Mouse (Mus musculus) adrenal gland, postnatal 25 days (tissue): Measurements from ENCODE around the gene Slmap. TPM values are rescaled to one million over a fixed set of nuclear protein-coding genes. Genes with fewer than 3 reads are reported as not detected.
"Not testable (repeated sequence)": the region's sequence is repeated elsewhere in the genome, so short reads cannot be mapped to it uniquely, and the experiment has no call there.

Source experiments
- DNase-seq: peaks from one replicate; pipeline ENCODE4 v3.0.0; 2021; ENCODE audit warnings: mixed read lengths
- total RNA-seq: library from RNA; stranded (reverse); gene quantifications from 2 replicates; pipeline ENCODE4 v1.2.3, GENCODE M21; 2021

Gene Slmap
- total RNA-seq, 1 experiment from 2014 or later: 92.0 TPM

DNA sequence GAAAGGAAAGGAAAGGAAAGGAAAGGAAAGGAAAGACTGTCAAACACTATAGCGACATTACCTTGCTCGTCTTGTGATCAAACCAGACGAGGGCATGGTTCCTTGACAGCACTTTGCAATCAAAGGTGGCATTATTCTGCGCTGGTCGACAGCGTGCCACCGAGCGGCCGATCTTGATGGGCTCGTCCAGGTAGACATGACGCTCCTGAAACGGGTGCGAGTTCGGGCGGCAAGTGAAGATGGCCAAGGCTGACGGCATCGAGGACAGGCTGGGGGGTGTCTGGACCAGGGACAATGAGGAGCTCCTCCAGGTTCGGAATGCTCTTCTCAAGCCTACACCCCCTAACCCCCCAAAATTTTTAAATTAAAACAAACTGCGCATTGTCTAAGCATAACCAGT is 1.5 kb downstream of the Slmap start:
- DNase-seq: peak; percentile 5

DNA sequence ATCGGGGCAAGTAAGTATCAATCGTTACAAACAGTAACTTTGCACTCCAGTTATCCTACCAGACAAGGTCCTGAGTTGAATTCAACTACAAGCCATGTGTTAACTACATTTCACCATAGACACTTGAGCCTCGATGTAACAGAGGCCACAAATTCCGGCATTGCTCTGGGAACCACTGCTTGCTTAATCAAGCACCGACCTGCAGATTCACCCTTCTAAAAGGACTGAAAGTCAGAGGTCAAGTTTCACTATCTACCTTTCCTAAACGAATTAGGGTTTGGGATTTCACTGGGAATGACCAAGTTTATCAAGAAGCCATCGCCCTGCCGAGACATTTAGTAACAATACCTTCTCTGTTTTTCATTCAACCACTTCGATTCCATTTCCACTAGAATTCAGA is 2.0 kb downstream of the Slmap start:
- no peak for DNase-seq

DNA sequence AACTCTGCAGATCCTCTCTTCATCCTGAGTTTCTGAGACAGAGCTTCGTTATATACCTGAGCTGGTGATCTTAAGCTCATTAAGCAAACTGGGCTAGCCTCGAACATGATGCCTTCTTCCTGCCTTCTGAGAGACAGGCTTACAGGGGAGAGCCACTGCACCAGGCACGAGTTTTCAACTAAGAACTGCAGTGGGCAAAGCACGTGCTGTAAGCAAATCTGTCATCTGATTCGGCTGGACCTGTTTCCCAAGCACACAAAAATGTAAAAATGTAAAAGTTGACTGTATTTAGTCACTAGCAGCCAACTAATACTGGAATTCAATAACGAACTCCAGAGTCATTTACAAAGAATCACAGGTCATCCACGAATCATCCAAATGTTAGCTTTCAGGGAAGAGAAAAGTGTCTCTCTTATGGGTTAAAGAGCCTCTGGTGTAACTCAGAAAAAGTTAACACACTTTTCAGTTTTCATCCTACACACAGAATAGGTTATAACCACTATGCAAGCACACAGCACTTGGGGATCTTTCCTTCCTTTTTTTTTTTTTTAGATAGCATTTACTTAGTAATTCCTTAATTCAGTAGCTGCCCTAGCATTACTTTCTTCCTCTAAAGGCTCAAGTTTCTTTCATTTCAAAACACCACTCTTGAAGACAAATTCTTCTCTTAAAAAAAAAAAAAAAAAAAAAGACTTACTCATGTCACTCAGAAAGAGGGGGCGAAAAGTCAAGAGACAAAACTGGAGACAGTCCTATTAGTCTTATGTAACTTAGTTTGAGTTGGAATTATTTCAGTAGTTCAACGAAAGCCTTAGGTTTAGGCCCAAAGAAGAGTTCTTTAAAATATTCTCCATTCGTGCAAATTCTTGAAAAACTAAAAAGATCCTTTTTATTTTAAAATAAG is 3.1 kb downstream of the Slmap start:
- DNase-seq: no peak

DNA sequence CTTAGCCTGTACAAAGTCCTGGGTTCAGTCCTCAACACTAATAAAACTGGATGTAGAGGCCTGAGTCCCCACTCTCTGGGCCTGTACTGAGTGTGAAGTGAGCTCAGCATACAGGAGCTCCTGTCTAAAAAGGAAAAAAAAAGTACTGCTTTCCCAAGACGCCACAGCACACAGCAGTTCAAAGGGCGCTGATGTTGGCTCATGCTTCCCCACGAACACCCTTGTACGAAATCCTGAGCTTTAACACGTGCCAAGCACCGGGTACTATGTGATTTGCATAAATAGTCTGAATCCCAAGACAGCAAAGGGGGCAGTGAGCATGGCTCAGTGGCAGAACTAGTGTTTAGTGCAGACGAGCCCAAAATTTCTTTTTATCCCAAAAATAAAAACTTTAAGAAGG is 4.4 kb downstream of the Slmap start:
- no peak for DNase-seq

DNA sequence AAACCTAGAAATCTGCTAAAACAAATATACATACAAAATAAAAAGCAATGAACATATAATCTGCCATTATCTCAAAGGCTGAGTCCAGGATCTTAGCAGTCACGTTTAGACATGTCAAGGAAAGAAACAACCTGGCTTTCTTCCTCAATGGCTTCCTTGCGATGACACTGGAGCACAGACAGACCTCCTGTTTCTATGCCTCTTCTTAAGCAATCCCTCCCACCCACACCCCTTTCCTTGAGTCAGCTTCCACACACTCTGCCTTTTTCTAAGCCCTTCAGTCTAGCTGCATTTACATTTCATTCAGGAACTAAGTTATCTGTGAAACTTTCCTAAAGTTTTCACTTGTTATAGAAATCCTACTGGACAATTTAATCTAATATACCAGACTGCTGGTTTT is 6.4 kb downstream of the Slmap start:
- DNase-seq: no peak

DNA sequence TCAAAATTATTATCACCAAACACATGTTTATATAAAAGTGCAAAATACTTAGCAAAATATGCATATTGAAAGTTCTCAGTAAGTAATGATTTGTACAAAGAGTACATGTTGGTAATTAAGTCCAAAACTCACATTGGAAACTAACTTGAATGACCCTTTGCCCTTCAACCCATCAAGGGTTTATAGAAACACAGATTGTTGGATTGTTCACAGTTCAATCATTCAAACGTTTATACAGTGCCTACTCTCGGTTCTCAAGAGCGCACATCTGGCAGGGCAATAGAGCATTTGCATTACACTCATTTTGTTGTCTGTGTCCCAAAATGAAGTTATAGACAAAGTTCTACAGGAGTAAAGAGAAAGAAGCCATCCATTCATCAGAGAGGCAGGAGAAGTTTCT is 8.8 kb downstream of the Slmap start:
- no peak for DNase-seq

DNA sequence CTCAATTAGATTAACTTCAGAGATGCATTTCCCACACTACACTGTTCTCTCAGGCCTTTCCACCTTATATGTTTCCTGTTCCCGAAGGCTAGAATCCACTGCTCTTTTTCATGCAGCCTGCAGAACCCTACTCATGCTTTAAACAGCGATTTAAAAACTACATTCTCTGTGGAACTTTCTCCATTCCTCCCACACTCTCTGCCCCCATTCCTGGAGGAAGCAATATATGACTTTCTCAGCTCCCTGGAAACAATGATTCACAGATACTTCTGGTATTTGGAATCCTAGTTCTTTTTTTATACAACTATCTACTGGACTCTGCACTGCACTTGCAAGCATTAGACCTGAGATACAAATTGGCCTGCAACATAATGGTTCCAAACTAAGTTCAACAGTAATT is 11.6 kb downstream of the Slmap start:
- DNase-seq: no peak

DNA sequence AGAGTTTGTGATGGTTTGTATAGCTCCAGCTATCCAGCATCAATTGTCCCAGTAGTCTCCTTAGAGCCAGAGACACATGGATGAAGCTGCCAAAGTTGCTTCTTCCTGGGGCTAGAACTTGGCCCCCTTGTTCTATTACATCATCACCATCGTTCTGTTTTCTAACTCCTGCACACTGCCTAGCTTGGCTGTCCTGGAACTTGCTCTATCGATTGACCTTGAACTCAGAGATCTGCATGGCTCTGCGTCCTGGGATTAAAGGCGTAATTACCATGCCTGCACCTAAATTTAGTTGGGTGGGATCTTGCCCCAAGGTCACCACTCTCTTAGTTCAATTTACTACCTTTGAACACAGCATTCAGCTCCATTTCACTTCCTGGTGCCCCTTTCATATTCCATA is 14.9 kb downstream of the Slmap start:
- DNase-seq: no peak

DNA sequence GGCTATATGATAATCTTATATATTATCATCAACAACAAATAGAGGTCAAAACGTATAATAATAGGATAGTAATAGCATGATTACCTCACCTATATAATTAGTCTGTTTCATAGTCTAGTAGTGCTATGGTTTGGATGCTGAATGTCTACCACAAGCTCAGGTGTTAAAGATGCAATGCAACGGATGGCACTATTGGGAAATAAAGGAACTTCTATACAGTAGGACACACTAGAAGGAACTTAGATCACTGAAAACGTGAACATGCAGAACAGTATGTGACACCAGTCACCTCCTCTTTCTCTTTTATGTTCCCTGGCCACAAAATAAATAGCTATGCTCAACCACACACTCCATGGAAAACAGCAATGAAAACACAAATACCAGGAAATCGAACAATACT is 16.9 kb downstream of the Slmap start:
- DNase-seq: no peak

DNA sequence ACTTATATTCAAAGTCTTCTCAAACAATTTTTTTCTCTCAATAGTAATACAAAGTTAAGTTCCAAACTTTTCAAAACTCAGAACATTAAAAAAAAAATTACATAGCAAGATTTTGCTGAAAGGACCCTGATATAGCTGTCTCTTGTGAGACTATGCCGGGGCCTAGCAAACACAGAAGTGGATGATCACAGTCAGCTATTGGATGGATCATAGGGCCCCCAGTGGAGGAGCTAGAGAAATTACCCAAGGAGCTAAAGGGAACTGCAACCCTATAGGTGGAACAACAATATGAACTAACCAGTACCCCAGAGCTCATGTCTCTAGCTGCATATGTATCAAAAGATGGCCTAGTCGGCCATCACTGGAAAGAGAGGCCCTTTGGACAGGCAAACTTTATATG is 18.5 kb downstream of the Slmap start:
- DNase-seq: not testable (repeated sequence)

DNA sequence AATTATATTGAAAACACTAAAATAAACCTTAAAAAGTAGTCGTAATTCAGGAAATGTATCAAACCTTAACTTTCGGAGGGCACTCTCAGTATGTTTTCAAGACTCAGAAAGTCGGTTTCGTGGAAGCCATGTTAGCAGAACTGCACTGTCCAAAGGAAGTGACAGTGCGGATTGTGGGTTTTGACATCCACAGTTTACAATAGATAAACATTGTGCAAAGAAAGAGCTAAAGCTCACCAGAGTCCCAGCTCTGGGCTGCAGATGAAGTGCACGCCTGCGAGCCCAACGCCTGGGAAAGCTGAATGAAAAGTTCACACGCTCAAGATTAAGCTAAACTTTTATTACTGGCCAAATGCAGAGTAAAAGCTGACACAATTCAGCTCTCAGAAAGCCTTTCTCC is 18.9 kb downstream of the Slmap start:
- DNase-seq: no peak

DNA sequence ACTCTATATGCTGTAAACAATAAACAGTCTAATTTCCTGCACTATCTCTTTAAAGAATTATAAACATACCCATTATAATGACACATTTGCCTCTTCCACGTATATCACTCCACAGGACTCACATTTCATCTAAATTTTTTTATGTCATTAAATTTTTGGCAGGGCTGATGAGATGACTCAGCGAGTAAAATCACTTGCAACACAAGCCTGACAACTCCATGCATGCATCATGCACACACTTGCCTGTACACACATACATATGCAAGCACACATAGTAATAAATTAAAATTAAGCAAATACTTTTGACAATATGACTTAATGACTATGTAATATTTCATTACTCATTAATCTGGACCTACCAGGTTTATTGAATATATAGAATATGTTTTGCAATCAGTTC is 24.2 kb downstream of the Slmap start:
- DNase-seq: no peak

DNA sequence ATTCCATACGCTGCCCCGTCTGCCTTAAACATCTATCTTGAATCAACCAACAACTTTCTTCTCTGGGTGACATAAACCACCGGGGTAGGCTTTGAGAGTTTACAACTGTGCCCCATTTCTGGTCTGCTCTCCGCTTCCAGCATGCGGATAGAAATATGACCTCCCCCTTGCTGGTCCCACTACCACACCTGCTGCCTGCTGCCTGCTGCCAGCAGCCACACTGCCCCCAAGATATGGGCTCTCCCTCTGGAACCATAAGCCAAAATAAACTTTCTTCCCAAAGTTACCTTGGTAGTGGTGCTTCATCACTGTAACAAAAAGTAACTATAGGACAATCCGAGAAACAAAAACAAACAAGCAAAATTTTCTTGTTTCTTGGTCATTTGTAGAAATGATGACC is 26.6 kb downstream of the Slmap start:
- DNase-seq: no peak

DNA sequence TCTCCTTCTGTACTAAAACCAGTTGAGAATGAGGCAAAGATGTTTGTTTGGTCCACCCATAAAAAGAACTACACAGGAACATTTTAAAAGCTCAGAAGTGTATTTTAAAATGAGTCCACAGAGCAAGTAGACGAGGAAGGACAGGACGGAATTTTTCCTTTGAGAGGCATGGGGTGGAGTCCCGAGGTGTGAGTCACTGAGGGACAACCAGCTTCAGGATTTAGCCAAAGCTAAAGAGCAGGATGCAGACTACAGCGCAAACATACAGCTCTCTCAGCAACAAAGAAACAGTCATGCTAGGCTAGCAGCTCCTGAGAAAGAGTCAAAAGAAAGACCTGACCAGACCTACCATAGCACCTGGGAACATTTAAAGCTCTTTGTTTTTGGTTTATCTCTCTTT is 27.4 kb downstream of the Slmap start:
- peak; percentile 26 for DNase-seq

DNA sequence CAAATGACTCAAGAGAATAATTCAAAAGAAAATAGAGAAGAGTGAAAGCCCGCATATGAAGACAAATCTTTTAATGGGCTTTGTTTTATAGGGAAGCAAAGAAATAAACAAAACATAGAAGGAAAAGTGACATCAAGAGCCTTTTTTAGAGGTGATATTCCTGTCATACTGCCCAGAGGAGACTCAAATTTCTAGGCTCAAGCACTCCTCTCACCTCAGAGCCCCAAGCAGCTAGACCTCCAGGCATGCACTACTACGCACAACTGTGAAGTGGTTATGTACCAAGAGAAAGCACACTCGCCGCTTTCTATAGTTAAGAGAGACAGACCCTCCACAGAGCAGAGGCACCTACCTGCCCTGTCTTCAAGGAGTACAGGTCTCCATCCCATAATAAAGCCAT is 30.2 kb downstream of the Slmap start:
- no peak for DNase-seq

DNA sequence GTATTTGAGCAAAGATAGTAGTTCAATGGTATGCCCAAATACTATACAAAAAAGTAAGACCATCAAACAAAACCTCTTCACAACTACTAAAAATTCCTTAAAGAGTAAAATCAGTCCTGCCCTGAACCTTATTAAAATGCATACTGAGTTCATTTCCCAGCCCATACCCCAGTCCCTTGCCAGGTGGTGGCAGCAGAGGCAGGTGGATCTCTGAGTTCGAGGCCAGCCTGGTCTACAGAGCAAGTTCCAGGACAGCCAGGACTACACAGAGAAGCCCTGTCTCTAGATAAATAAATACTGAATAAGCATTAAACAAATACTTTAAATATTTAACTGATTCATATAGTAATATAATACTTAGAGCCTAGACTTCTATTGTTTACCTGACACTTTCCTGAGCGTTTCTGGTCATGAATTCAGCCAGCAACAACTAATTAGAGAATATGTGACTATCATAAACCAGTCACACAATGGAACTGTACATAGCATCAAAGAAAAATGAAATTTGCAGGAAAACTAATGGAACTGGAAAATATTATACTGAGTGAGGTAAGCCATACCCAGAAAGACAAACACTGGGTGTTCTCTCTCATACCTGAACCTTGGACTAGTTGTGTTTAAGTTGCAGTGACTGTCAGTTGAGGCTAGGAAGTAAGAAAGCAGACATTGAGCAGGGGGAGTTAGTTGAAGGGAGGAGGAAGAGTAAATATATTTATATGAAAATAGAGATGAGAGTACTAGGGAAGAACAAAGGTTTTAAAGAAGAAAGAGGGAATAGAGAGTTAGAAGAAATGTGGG is 34.4 kb downstream of the Slmap start:
- DNase-seq: no peak

DNA sequence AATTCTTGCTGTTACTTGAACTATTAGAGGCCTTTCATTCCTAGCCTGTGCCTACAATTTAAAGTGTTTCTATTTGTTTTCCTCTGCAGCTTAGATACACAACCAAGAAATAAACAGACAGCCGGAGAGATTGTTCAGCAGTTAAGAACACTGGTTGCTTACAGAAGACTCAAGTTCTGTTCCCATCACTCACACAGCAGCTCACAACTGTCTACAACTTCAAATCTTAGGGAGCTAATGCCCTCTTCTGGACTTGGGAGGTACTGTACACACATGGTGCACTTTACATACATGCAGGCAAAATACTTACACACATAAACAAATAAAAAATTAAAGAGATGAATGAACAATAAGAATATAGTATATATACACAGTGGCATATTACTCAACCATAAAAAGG is 39.7 kb downstream of the Slmap start:
- DNase-seq: no peak

DNA sequence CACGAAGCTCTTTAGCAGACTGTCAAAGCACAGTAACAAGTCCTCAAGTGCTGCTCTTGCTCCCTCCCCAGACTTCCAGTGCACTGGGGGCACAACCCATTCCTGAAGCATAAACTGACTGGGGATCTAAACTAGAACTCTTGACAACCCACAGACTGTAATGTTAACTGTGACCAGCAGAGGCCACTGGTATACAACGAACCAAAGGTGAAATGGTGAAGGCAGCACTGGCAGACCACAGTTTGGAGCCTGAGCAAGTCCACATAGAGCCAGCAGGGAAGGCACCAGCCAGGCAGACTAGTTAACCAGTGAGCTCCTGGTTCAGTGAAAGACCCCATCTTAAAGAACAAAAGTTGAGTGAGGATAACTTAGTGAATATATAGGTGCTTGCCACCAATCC is 43.6 kb downstream of the Slmap start:
- DNase-seq: peak; percentile 65

DNA sequence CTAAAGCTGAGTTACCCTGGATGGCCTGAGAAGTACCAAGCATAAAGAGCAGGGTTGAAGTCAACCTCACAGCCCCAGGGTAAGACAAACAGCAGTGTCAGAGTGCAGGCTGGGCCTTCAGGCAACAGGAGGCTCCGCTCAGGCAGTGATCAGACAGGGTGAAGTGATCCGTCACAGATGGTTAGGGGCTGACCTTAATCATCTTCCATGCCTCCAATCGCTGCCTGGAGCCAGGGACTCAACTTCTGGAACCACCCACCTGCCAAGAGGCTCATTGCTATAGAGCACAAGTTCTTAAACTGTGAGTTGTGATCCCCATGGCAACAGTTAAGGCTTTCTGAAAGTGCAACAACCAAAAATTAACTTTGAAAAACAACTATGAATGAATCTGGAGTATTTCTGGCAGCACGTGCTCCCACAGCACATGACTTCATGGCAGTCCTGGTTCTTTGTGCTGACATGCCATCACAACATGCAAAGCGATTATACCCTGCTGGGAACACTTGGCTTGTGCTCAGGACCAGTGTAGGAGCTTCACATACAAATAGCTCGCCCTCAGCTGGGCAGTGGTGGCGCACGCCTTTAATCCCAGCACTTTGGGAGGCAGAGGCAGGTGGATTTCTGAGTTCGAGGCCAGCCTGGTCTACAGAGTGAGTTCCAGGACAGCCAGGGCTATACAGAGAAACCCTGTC is 46.3 kb downstream of the Slmap start:
- no peak for DNase-seq

DNA sequence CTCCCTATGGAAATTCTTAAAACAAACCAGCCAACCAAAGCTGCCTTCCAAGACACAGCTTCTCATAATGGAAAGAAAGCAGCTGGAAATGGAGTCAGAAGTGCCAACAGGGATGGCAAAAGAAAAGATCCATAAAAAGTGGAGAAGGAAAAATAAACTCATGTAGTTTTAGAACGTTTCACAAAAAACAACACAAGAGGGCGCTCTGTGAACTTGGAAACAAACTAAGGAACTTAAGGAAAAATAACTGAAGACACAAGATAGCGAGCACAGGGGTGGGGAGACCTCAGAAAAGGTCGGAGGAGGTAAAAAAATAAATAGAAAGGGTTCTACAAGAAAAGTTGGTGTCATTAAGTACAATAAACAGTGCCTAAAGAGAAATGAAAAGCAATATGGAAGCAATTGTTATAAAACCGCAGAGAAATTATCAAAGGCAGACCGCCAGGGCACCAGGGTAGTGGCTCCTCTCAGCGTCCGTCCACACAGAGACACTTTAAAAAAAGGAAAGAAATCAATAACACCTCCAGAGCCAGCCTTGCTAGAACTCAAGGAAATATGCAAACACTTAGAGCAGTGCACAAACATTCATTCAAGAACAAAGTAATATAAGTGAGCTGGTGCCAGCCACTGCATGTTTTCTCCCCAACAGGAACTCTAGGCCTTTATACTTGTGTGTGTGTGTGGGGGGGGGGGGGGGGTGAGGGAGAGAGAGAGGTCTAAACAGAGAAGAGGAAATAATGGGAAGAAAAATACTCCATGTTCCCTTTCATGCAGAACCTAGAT is 48.1 kb downstream of the Slmap start:
- no peak for DNase-seq

DNA sequence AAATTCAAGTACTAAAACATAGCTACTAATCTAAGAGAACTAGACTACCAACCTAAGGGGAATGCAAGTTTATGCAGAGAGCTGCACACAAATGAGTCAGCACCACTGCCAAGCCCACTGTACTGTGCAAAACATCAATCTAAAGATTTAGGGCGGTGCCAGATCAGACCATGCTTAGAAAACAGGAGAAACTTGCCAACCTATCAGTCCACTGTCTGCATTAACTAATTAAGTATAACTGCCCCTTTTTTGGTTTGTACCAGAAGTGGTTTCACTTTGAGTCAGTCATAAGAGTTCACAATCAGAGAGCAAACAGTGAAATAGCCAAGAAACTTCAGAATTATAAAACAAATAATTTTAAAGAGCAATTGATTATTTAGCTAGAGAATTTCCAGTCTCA is 53.3 kb downstream of the Slmap start:
- DNase-seq: no peak

DNA sequence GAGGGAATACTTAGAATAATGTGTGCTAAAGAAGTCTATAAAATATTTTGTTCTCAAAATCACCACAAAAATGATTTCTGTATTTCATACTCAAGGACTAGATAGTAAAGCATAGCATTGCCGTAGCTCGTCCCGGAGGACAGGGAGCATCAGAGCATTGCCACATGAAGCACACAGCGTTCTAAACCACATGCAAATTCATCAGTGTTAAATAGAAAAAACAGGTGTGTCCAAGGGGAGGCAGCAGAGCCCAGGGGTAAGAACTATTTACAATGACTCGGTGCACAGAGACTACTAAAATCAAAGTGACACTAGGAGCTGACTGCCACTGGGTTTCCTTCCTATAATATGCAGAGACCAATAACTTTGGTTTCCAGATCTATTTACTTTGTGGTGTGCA is 57.0 kb downstream of the Slmap start:
- DNase-seq: no peak
